Mouse (Mus musculus) ovary, postnatal 10 days (tissue): ENCODE results near the gene Ddx46.
A peak's percentile ranks its signal among the peaks of the same experiment; 100 is the strongest.
"Not testable (repeated sequence)": the region's sequence is repeated elsewhere in the genome, so short reads cannot be mapped to it uniquely, and the experiment has no call there.

Source experiments
- DNase-seq: peaks from one replicate; pipeline ENCODE4 v3.0.0; 2022; ENCODE audit warnings: low spot score

Ddx46 gene

GRCm38 (mm10) chr13:55636185-55636983 is 1.6 kb downstream of the Ddx46 start:
- DNase-seq, result no peak

GRCm38 (mm10) chr13:55640480-55640879 is 5.7 kb downstream of the Ddx46 start:
- peak; percentile 45 for DNase-seq

GRCm38 (mm10) chr13:55644525-55644924 is 9.7 kb downstream of the Ddx46 start:
- DNase-seq, result no peak

- no peak for DNase-seq
Measured at GRCm38 (mm10) chr13:55650098-55650497, 15.3 kb downstream of the Ddx46 start.

GRCm38 (mm10) chr13:55650980-55651379 is 16.2 kb downstream of the Ddx46 start:
- no peak for DNase-seq

GRCm38 (mm10) chr13:55668550-55668949 is 33.7 kb downstream of the Ddx46 start:
- DNase-seq, result no peak

- DNase-seq, result no peak
Measured at GRCm38 (mm10) chr13:55672711-55673110, 37.9 kb downstream of the Ddx46 start.

- no peak for DNase-seq
Measured at GRCm38 (mm10) chr13:55677364-55677763, 42.5 kb downstream of the Ddx46 start.

- no peak for DNase-seq
Measured at GRCm38 (mm10) chr13:55682201-55682600, 47.4 kb downstream of the Ddx46 start.

GRCm38 (mm10) chr13:55683581-55683980 is 48.8 kb downstream of the Ddx46 start:
- no peak for DNase-seq

- no peak for DNase-seq
Measured at GRCm38 (mm10) chr13:55686107-55686633, 51.3 kb downstream of the Ddx46 start.

- no peak for DNase-seq
Measured at GRCm38 (mm10) chr13:55687927-55688602, 53.2 kb downstream of the Ddx46 start.

- DNase-seq, result peak; percentile 79
Measured at GRCm38 (mm10) chr13:55692535-55693242, 57.9 kb downstream of the Ddx46 start, which contains the start of gene B230219D22Rik. TSS of gene B230219D22Rik (plus strand) at chr13:55693124.

GRCm38 (mm10) chr13:55693243-55693721 is 58.5 kb downstream of the Ddx46 start:
- no peak for DNase-seq

GRCm38 (mm10) chr13:55694110-55694509 is 59.3 kb downstream of the Ddx46 start:
- DNase-seq, result no peak

GRCm38 (mm10) chr13:55695989-55696388 is 61.2 kb downstream of the Ddx46 start:
- not testable (repeated sequence) for DNase-seq

GRCm38 (mm10) chr13:55704301-55704700 is 69.5 kb downstream of the Ddx46 start:
- DNase-seq, result no peak

GRCm38 (mm10) chr13:55712846-55713245 is 78.0 kb downstream of the Ddx46 start:
- no peak for DNase-seq

- DNase-seq, result peak; percentile 88
Measured at GRCm38 (mm10) chr13:55714501-55715166, 79.8 kb downstream of the Ddx46 start, which contains the start of gene Txndc15. TSS of gene Txndc15 (plus strand) at chr13:55714650.

- DNase-seq, result no peak
Measured at GRCm38 (mm10) chr13:55715167-55715512, 80.3 kb downstream of the Ddx46 start.

GRCm38 (mm10) chr13:55715908-55716510 is 81.2 kb downstream of the Ddx46 start:
- DNase-seq, result no peak
